Mouse (Mus musculus): Measurements from ENCODE around the gene Dgki.
A peak's percentile ranks its signal among the peaks of the same experiment; 100 is the strongest.

The Dgki gene

GRCm38 (mm10) chr6:37297744-37298482, 2.1 kb downstream of the Dgki start:
- no peak for DNase-seq (ENCODE audit: low read depth, low spot score)

GRCm38 (mm10) chr6:37292068-37292467, 7.9 kb downstream of the Dgki start:
- no peak for DNase-seq (ENCODE audit: low read depth, low spot score)

GRCm38 (mm10) chr6:37291171-37291570, 8.8 kb downstream of the Dgki start:
- no peak for DNase-seq (ENCODE audit: low read depth, low spot score)

GRCm38 (mm10) chr6:37290691-37291090, 9.3 kb downstream of the Dgki start:
- DNase-seq (ENCODE audit: low read depth, low spot score): no peak

- no peak for DNase-seq (ENCODE audit: low read depth, low spot score)
Measured at GRCm38 (mm10) chr6:37286134-37286533, 13.8 kb downstream of the Dgki start.

- no peak for DNase-seq (ENCODE audit: low read depth, low spot score)
Measured at GRCm38 (mm10) chr6:37284879-37285278, 15.1 kb downstream of the Dgki start.

- DNase-seq (ENCODE audit: low read depth, low spot score): no peak
Measured at GRCm38 (mm10) chr6:37283336-37283735, 16.6 kb downstream of the Dgki start.

- no peak for DNase-seq (ENCODE audit: low read depth, low spot score)
Measured at GRCm38 (mm10) chr6:37282659-37283058, 17.3 kb downstream of the Dgki start.

GRCm38 (mm10) chr6:37276834-37277715, 22.9 kb downstream of the Dgki start:
- no peak for DNase-seq (ENCODE audit: low read depth, low spot score)

- no peak for DNase-seq (ENCODE audit: low read depth, low spot score)
Measured at GRCm38 (mm10) chr6:37276181-37276580, 23.8 kb downstream of the Dgki start.

- DNase-seq (ENCODE audit: low read depth, low spot score): no peak
Measured at GRCm38 (mm10) chr6:37270905-37271591, 28.9 kb downstream of the Dgki start.

GRCm38 (mm10) chr6:37268589-37268988, 31.4 kb downstream of the Dgki start:
- no peak for DNase-seq (ENCODE audit: low read depth, low spot score)

GRCm38 (mm10) chr6:37267952-37268351, 32.0 kb downstream of the Dgki start:
- DNase-seq (ENCODE audit: low read depth, low spot score): no peak

GRCm38 (mm10) chr6:37262486-37262885, 37.5 kb downstream of the Dgki start:
- no peak for DNase-seq (ENCODE audit: low read depth, low spot score)

- DNase-seq (ENCODE audit: low read depth, low spot score): no peak
Measured at GRCm38 (mm10) chr6:37261236-37261852, 38.6 kb downstream of the Dgki start.

GRCm38 (mm10) chr6:37258662-37259061, 41.3 kb downstream of the Dgki start:
- DNase-seq (ENCODE audit: low read depth, low spot score): no peak

GRCm38 (mm10) chr6:37254144-37254543, 45.8 kb downstream of the Dgki start:
- DNase-seq (ENCODE audit: low read depth, low spot score): peak; percentile 84

- DNase-seq (ENCODE audit: low read depth, low spot score): no peak
Measured at GRCm38 (mm10) chr6:37252536-37252935, 47.4 kb downstream of the Dgki start.

GRCm38 (mm10) chr6:37250671-37251070, 49.3 kb downstream of the Dgki start:
- no peak for DNase-seq (ENCODE audit: low read depth, low spot score)

GRCm38 (mm10) chr6:37245757-37246156, 54.2 kb downstream of the Dgki start:
- DNase-seq (ENCODE audit: low read depth, low spot score): no peak

- no peak for DNase-seq (ENCODE audit: low read depth, low spot score)
Measured at GRCm38 (mm10) chr6:37244074-37244473, 55.9 kb downstream of the Dgki start.

- no peak for DNase-seq (ENCODE audit: low read depth, low spot score)
Measured at GRCm38 (mm10) chr6:37242769-37243121, 57.2 kb downstream of the Dgki start.

Measured in forelimb bud, embryonic 11.5 days (tissue).